Mouse (Mus musculus): Measurements from ENCODE around the gene Zdhhc13. TPM values are rescaled to one million over a fixed set of nuclear protein-coding genes. Genes with fewer than 3 reads are reported as not detected.

Zdhhc13 gene
- total RNA-seq, 2 experiments from 2014 or later, result 20.4 to 23.3 TPM

Other genes starting within 250 kb of the Zdhhc13 start
- gene Mrgprb2, start 230.9 kb upstream of the Zdhhc13 start, total RNA-seq (2021), result not detected
- gene Mrgprb3, start 145.2 kb upstream of the Zdhhc13 start, total RNA-seq (2021), result not detected
- gene Csrp3, start 59.0 kb downstream of the Zdhhc13 start, total RNA-seq (2021), result not detected
- gene E2f8, start 92.6 kb downstream of the Zdhhc13 start, total RNA-seq (2021), result under 1 TPM in 1 of 2 experiments, not detected in 1; 0.18 TPM
- gene Nav2, start 119.7 kb downstream of the Zdhhc13 start, total RNA-seq (2021), result 10 to 100 TPM; 66.2 to 73.7 TPM